Mouse (Mus musculus): ENCODE measurements around the gene Ggt6.

DNA sequence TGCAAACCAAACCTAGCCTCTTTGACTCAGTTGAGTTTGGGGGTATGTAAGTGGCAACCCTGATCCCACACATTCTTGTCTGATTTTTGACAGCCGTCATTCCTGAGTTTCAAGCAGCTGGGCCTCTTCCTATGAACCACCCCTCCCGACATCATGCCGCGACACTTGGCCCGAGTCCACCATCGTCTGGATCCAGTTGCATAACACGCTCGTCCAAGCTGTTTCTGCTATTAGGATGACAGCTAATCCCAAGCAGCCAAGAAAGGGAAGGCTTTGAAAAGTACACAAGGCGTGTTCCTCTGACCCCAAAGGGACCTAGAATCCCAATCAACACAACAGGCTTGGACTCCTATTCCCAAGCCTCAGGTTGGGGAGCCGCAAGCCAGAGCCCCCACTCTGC lies 38.3 kb upstream of the Ggt6 start:
- no peak for TF ChIP-seq POLR2A (IDR thresholded peaks at IDR 0.05; ENCODE audit: control insufficient read depth in 1 of 2, insufficient read depth in 1 of 2, low read depth in 1 of 2, low read length in 2 of 2, poor library complexity in 1 of 2)
- TF ChIP-seq MYC (IDR thresholded peaks at IDR 0.05; ENCODE audit: low read depth, low read length): no peak
- no peak for TF ChIP-seq CTCF (IDR thresholded peaks at IDR 0.05 in 2 of 3, conservative IDR thresholded peaks at IDR 0.05 in 1 of 3; ENCODE audit: control insufficient read depth in 1 of 3, insufficient read depth in 1 of 3, low read depth in 2 of 3, low read length in 3 of 3, poor library complexity in 1 of 3, severe bottlenecking in 1 of 3)
- TF ChIP-seq MEF2A (IDR thresholded peaks at IDR 0.05; ENCODE audit: extremely low read depth, insufficient replicate concordance, low read depth, low read length, poor library complexity, severe bottlenecking): no peak
- no peak for TF ChIP-seq CHD2 (IDR thresholded peaks at IDR 0.05; ENCODE audit: low read length)
- TF ChIP-seq USF2 (IDR thresholded peaks at IDR 0.05; ENCODE audit: borderline replicate concordance in 1 of 2, insufficient read depth in 1 of 2, low read depth in 1 of 2, low read length in 2 of 2): no peak
- no peak for TF ChIP-seq ETS1 (IDR thresholded peaks at IDR 0.05; ENCODE audit: low read depth, low read length)
- TF ChIP-seq RCOR1 (IDR thresholded peaks at IDR 0.05; ENCODE audit: low read depth, low read length): no peak
- no peak for TF ChIP-seq SIN3A (IDR thresholded peaks at IDR 0.05; ENCODE audit: low read length)
- no peak for TF ChIP-seq EP300 (IDR thresholded peaks at IDR 0.05; ENCODE audit: low read depth in 1 of 2, low read length in 2 of 2)

Data from MEL (cell line).